Mouse (Mus musculus): Measurements from ENCODE around the gene Lcorl. TPM values are rescaled to one million over a fixed set of nuclear protein-coding genes. Genes with fewer than 3 reads are reported as not detected.

The Lcorl gene
- total RNA-seq (2021): 10 to 100 TPM; 26.0 to 32.8 TPM
- long read RNA-seq, experiment 1, full-length matches to known transcripts: 9 of 12 reads
- long read RNA-seq, experiment 1, partial matches to known transcripts: 0 of 12 reads
- long read RNA-seq, experiment 1, other reads (novel, unspliced or antisense): 3 of 12 reads
- long read RNA-seq, experiment 2, full-length matches to known transcripts: 11 of 16 reads
- long read RNA-seq, experiment 2, partial matches to known transcripts: 1 of 16 reads
- long read RNA-seq, experiment 2, other reads (novel, unspliced or antisense): 4 of 16 reads

DNA sequence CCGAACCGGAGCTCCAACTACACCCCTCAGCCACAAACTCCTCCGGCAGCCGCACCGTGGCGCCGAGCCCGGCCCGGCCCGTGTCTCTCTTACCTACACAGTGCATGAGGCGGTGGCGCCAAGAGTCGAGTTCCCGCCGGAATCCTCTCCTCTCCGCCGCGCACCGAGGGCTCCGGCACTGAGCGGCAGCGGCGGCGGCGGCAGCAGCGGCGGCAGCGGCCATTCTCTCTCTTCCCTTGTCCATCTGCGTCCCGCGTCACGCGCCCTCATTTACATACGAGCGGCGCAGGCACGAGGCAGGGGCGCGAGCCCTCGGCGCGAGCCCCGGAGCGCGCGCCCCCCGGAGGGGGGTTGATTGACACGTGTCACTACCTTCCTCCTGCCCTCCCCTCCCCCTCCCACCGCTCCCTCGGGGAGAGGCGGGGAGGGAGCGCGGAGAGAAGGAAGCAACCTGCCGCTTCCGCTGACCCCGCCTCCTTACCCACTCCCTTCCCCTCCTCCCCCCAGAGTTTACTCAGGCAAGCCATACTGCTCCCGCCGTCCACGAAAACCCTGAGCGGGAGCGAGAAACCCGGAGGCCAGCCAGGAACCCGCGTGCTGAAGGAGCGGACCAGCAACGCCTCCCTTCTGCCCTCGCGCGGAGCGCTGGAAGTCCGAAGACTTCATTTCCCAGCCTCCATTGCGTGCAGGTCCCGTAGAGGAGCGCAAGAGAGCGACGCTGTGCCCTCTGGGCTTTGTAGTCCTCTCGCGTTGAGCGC, at the start of gene Lcorl:
Gene Lcorl, minus strand, starts transcription at position 362 of the 758 bp plus-strand sequence.
- Histone ChIP-seq H3K4me3 (peak within 1 kb of the TSS; percentile 97), H3K27ac (peak within 1 kb of the TSS; percentile 97)
- peak; percentile 90 to 95 for DNase-seq (ENCODE audit: low spot score in 2 of 2)
- peak; percentile 47 for TF ChIP-seq CTCF (conservative IDR thresholded peaks at IDR 0.05)

DNA sequence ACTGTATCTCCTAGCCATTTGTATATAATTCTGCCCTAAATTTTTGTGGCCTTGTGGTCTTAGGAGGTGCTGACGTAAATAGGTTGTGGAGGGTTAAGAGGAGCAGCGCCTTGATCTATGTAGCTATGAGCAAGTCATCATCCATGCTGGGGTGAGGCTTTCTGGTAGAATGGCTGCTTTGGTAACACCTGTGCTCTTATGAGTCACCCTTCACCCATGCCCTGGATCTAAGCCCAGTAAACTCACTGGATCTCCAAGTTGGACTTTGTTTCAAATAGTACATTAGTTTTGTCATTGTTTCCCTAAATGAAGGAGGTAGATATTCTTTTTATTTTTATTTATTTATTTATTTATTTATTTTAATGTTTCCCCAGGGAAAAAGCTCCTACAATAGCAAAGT, 47.3 kb upstream of the Lcorl start:
- no peak for TF ChIP-seq CTCF (conservative IDR thresholded peaks at IDR 0.05)
- H3K4me3 ChIP-seq: no peak overlapping the region
- no peak for DNase-seq (ENCODE audit: low spot score in 2 of 2)
- no peak overlapping the region for H3K27ac ChIP-seq

DNA sequence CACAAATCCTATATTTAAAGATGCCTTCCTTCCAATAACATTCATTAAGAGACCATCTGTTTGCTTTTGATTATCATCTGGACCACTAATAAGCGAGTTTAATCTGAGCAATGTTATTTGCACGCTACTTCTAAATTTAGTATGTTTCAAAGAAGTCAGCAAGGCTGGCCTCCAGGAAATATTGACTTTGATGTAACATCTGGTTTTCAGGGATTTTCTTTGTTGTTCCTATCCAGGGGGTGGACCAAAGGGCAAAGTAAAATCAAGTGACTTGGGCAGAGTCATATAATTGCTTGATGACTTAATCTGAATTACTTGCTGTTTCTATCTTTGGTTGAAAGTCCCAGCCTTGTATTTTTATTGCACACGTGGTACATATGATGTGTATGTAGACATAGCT, 45.8 kb upstream of the Lcorl start:
- Histone ChIP-seq H3K27ac (no peak overlapping the region), H3K4me3 (no peak overlapping the region)
- TF ChIP-seq CTCF (conservative IDR thresholded peaks at IDR 0.05): no peak
- DNase-seq (ENCODE audit: low spot score in 2 of 2): no peak

DNA sequence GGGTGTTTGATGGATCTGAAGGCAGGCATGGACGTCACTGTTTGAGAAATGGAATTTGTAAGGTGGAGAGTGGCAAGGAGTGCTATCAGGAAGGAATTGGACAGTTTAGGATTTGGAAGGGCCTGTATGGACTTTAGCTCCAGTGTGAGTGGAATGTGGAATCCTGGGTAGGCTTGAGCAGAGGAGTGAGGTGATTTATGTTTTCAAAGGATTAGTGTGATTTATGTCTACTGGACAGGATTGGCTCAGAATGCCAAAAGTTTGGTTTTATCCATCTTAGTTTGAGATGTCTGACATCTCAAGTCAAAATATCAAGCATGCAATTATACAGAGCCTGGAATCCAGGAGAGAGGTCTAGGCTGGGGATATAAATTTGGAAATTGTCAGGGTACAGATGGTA, 37.9 kb upstream of the Lcorl start:
- DNase-seq (ENCODE audit: low spot score in 2 of 2): no peak
- no peak for TF ChIP-seq CTCF (conservative IDR thresholded peaks at IDR 0.05)
- H3K4me3 ChIP-seq: no peak overlapping the region
- H3K27ac ChIP-seq: no peak overlapping the region

DNA sequence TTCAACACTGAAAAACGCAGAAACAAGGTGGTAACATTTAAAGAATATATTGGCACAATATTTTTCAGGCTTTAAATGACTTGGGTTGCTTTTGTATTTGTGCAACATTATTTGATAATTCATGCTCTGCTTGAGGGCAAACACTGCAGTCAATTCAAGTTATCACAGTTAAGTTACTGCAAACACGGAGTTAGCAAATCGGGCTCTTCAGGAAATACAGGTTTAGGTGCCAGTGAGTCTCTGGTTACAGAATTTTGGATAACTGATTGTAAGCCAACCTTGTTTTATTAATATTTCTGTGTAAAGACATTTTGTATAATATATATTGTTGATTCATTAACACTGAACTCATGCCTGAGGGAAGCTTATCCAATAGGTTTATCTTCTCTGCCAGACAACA, 36.3 kb upstream of the Lcorl start:
- TF ChIP-seq CTCF (conservative IDR thresholded peaks at IDR 0.05): no peak
- Histone ChIP-seq H3K27ac (no peak overlapping the region), H3K4me3 (no peak overlapping the region)
- no peak for DNase-seq (ENCODE audit: low spot score in 2 of 2)

DNA sequence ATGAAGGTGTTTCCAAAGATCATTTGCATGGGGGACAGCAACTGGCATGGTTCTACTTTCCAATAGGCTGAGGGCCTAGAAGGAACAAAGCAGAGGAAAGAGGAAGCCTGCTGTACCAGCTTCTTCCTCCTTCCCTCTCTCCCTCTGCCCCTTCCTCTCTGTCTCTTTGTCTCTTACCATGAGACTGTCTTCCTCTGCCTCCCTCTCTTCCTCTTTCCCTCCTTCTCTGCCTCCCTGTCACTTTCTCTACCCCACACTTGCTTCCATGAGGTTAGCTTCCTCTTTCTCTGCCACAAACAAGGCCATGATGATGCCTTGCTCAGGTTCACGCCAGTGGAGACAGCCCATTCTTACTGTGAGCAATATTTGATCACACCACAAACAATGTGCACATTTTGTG, 18.9 kb upstream of the Lcorl start:
- no peak for TF ChIP-seq CTCF (conservative IDR thresholded peaks at IDR 0.05)
- no peak overlapping the region for H3K4me3 ChIP-seq
- DNase-seq (ENCODE audit: low spot score in 2 of 2): no peak
- H3K27ac ChIP-seq: no peak overlapping the region

DNA sequence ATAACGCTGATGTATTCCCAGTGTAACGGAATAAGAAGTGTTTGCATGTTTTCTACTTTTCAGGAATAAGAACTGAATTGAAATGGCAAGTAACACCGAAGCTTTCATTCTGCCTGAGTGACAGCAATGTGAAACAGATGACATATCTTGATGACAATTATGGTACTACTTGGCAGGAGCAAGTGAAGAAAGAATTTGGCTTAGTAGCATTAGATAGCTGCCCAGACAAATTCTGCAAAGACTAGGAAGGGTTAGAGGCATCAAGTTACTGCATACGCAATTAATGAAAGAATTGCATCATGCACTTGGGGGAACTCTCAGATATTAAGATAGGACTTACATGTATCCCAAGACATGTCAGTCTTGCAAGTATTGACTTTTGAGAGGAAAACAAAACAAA, 18.1 kb upstream of the Lcorl start:
- no peak for DNase-seq (ENCODE audit: low spot score in 2 of 2)
- Histone ChIP-seq H3K4me3 (no peak overlapping the region), H3K27ac (no peak overlapping the region)
- no peak for TF ChIP-seq CTCF (conservative IDR thresholded peaks at IDR 0.05)

DNA sequence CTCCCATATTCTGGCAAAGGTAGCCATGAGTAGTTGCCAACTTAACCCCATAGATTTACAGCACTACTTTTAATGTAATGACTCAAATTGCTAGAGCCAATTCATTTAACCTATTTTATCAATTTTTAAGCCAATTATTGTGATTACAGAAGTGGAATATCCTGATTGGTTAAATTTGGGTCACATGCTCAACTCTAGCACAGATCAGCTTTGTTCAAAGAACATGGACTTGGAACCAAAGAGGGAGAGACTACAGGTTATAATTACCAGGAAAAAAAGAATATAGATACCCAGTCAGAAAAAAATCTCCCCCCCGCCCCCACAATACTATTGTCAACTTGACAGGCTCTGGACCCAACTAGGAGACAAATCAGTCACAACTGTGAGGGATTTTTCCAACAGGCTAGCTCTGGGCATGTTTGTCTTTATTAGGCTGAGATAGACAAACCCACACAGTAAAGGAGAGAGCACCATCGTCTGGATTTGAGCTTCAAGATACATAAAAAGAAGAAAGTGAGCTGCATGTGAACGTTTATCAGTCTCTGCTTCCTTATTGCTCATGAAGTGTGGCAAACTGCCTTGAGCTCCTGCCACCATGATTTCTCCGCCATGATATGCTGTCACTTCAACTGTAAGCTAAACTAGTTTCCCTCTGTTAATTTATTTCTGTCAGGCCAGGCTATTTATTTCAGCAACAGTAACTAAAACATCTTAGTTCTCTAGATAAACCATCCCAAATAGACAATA, 17.0 kb upstream of the Lcorl start:
- no peak for TF ChIP-seq CTCF (conservative IDR thresholded peaks at IDR 0.05)
- no peak for DNase-seq (ENCODE audit: low spot score in 2 of 2)
- H3K27ac ChIP-seq: no peak overlapping the region

DNA sequence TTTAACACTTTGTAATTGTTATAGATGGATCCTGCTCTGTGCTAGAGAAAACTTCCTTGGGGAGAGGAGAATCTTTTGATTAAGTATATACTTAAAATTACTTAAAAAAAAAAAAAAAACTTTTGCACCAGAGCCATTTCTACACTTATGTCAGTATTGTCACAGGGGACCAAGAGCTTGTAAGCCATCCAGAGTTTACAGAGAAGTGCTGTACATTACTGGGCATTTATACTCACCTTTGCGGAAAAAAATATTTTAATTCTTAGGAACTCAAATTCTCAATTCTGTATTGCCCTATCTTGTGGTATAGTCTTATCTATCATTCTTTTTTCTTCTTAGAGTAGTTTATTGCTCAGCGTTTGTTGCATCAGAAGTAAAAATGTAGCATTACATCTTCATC, 953 bp upstream of the Lcorl start:
- TF ChIP-seq CTCF (conservative IDR thresholded peaks at IDR 0.05): no peak
- Histone ChIP-seq H3K27ac (no peak overlapping the region), H3K4me3 (peak overlapping the region; percentile 97)
- no peak for DNase-seq (ENCODE audit: low spot score in 2 of 2)

More for the DNA sequence above, 17.0 kb upstream of the Lcorl start:
- H3K4me3 ChIP-seq: no peak overlapping the region

DNA sequence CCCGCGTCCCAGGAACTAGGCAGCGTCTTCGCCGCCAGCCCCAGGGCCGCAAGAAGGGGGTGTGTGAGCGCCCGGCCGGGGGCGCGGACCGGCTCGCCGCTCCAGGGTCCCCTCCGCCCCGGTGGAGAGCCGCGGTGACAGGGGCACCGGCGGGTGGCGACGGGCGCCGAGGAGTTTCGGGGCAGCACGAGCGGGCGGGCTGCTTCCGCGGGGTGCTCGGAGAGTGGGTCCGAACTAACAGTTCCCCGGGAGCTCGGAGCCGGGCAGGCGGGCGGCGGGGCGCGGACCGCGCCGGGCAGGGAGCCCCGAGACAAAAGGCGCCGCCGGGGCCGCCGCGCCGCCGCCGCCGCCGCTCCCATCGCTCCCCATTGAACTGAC, 550 bp downstream of the Lcorl start:
- TF ChIP-seq CTCF (conservative IDR thresholded peaks at IDR 0.05): no peak
- Histone ChIP-seq H3K4me3 (peak overlapping the region; percentile 97), H3K27ac (peak overlapping the region; percentile 97)
- no peak for DNase-seq (ENCODE audit: low spot score in 2 of 2)

DNA sequence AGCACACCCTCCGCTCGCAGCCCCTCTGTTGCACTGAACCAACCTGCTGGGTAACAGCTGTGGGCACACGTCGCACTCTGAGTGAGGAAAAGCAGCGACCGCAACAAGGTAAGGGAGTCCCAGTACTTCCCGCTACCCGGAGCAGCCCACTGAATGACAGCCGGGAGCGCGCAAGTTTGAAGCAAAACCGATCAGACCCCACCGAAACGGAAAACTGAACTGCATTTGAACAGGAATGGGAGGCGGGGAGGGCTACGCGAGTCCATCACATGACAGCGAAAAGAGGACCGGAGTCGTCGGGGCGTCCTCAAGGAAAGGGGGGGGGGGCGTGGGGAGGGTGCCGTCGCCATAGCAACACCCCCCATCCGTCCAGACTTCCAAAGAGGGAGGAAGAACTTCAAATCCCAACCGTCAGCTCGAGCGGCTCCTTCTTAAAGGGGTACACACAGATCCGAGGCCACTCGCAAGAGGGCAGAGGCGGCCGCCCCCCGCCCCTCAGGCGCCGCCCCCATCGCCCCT, 1.1 kb downstream of the Lcorl start:
- Histone ChIP-seq H3K4me3 (peak overlapping the region; percentile 97), H3K27ac (peak overlapping the region; percentile 97)
- no peak for TF ChIP-seq CTCF (conservative IDR thresholded peaks at IDR 0.05)
- DNase-seq (ENCODE audit: low spot score in 2 of 2): peak; percentile 55

DNA sequence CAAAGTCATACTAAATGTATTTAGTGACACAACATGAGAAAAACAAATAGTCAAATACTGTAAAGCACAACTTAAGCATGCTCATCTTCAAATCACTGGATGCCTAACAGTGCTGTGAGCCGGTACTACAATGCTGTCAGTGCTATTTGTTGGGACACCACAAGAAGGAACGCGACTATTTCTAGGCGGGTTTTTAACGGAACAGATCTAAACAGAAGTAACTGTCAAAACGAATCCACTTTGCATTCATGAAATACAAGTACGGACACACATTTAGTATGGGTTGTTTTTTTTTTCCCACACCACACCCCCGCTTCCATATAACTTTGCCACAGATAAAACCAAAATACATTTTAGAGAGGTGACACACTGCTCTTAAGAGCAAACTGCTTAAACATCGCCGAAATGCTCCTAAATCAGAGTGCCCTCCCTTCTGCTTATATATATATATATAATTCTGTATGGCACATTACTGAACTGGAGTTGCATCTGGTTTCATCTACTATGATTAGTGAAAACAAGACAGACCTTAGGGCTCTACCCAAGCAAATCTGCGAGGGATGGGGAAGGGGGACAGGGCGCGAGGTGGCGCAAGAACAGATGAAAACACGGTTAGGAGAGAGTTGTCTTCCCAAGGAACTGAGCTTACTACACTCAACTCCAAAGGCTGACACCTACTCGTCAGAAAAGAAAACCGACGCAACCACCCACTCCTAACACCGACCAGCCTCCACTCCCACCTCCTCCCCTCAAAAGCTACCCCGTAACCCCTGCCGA, 1.7 kb downstream of the Lcorl start:
- Histone ChIP-seq H3K27ac (peak overlapping the region; percentile 97), H3K4me3 (peak overlapping the region; percentile 97)
- peak; percentile 16 to 37 for DNase-seq (ENCODE audit: low spot score in 2 of 2)
- TF ChIP-seq CTCF (conservative IDR thresholded peaks at IDR 0.05): peak; percentile 58

All from layer of hippocampus, adult 2 months (tissue).